Mouse (Mus musculus): ENCODE results near the gene Pank4.

The Pank4 gene

GRCm38 (mm10) chr4:155014244-155014643, 50.3 kb downstream of the Pank4 start:
- DNase-seq (ENCODE audit: low spot score), result no peak

GRCm38 (mm10) chr4:155014791-155015190, 50.9 kb downstream of the Pank4 start:
- DNase-seq (ENCODE audit: low spot score), result no peak

GRCm38 (mm10) chr4:155015550-155015949, 51.6 kb downstream of the Pank4 start:
- DNase-seq (ENCODE audit: low spot score), result no peak

GRCm38 (mm10) chr4:155016807-155017206, 52.9 kb downstream of the Pank4 start:
- no peak for DNase-seq (ENCODE audit: low spot score)

GRCm38 (mm10) chr4:155017253-155017878, 53.4 kb downstream of the Pank4 start:
- no peak for DNase-seq (ENCODE audit: low spot score)

- DNase-seq (ENCODE audit: low spot score), result no peak
Observed at GRCm38 (mm10) chr4:155018066-155018465, 54.1 kb downstream of the Pank4 start.

GRCm38 (mm10) chr4:155018601-155019335, 54.8 kb downstream of the Pank4 start:
- DNase-seq (ENCODE audit: low spot score), result peak; percentile 24

- no peak for DNase-seq (ENCODE audit: low spot score)
Observed at GRCm38 (mm10) chr4:155019336-155019847, 55.5 kb downstream of the Pank4 start.

- DNase-seq (ENCODE audit: low spot score), result no peak
Observed at GRCm38 (mm10) chr4:155020141-155020540, 56.2 kb downstream of the Pank4 start.

- no peak for DNase-seq (ENCODE audit: low spot score)
Observed at GRCm38 (mm10) chr4:155020813-155021212, 56.9 kb downstream of the Pank4 start.

GRCm38 (mm10) chr4:155022228-155022855, 58.4 kb downstream of the Pank4 start:
- DNase-seq (ENCODE audit: low spot score), result no peak

GRCm38 (mm10) chr4:155024170-155025010, 60.5 kb downstream of the Pank4 start:
- DNase-seq (ENCODE audit: low spot score), result no peak
